In the genomic region with DNA sequence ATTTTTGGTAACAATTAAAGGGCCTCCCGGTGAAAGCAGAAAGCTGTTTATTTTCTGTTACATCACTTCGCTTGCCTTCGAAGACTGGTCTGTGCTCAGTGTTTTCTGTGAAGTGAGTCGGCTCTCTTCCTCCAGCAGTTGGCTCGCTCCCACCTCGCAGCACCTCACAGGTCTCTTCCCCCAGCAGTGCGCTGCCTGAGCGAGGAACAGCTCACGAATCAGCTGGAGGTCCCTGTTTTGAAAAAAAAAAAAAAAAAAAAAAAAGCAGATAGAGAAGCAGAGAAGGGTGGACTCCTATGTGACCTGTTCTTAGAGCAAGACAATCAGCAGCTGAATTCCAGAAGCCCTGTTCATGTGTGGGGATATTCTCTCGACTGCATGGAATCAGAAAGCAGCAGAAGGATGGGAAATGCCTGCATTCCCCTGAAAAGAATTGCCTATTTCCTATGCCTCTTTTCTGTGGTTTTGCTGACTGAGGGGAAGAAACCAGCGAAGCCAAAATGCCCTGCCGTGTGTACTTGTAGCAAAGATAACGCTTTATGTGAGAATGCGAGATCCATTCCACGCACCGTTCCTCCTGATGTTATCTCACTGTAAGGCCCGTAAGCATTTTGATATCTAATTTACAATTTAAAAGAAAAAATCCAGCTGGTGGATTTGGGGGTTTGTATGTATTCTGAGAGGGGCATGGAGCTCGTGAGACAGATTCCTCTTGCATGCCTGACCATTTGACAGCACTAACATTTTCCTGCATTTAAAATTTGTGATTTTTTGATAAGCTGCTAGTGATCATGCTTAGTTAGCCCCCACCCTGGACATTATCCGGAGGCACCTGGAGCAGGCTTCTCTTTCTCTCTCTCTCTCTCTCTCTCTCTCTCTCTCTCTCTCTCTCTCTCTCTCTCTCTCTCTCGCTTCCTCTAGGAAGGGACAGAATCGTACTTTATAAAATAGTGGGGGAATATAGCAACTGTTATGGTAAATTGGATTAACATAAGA, we compare ENCODE assay signal across 9 mouse cellular contexts. TPM values are rescaled to one million over a fixed set of nuclear protein-coding genes. Genes with fewer than 3 reads are reported as not detected.
DNase-seq lines count a peak whose midpoint lies in the region; ATAC-seq lines count a peak whose summit lies in the region.
"Had no signal": no experiment of that assay in that cellular context is flagged by ENCODE, and none has a peak within 500 bp of the region (broad histone marks: within the 10 kb centered on the region; RNA-seq: fewer than 3 reads in every experiment).

A gene (plus strand): TSS at position 32 of the 996 bp plus-strand sequence.

- H3K27me3 ChIP-seq in lung, embryonic 16.5 days (ENCODE audit: control insufficient read depth, insufficient read depth, low read depth, low read length) = no peaks in the 10 kb centered on the region; the same call in 1 of the 2 replicates
- H3K27me3 ChIP-seq in hindbrain, embryonic 14.5 days (ENCODE audit: control insufficient read depth, insufficient read depth, low read length) = no peaks in the 10 kb centered on the region
- peaks cover 10% of the 10 kb centered on the region; the same call in 1 of the 2 replicates for H3K27me3 ChIP-seq in midbrain, embryonic 12.5 days

- ATAC-seq in lung, embryonic 16.5 days (ENCODE audit: low read depth) = no peak
- ATAC-seq in hindbrain, embryonic 14.5 days (ENCODE audit: low FRiP score) = peak; percentile 77
- ATAC-seq in midbrain, embryonic 12.5 days (ENCODE audit: low FRiP score, low read depth) = no peak

- H3K4me1 ChIP-seq in lung, embryonic 16.5 days (replicated peaks; ENCODE audit: control insufficient read depth, insufficient read depth, low read length) = no peaks in the 10 kb centered on the region; the same call in 1 of the 2 replicates
- peaks cover 11% of the 10 kb centered on the region for H3K4me1 ChIP-seq in hindbrain, embryonic 14.5 days (replicated peaks; ENCODE audit: control insufficient read depth, insufficient read depth, low read length)
- peaks cover 23% of the 10 kb centered on the region for H3K4me1 ChIP-seq in midbrain, embryonic 12.5 days

- H3K4me2 ChIP-seq in lung, embryonic 16.5 days (ENCODE audit: low read depth, low read length) = peak within 1 kb of the TSS; percentile 27
- peak within 1 kb of the TSS; percentile 57 for H3K4me2 ChIP-seq in hindbrain, embryonic 14.5 days (replicated peaks)
- H3K4me2 ChIP-seq in midbrain, embryonic 12.5 days (replicated peaks) = peak within 1 kb of the TSS; percentile 48

- H3K9ac ChIP-seq in lung, embryonic 16.5 days (ENCODE audit: low read length) = no peak within 1 kb of the TSS
- peak within 1 kb of the TSS; percentile 64 for H3K9ac ChIP-seq in hindbrain, embryonic 14.5 days
- H3K9ac ChIP-seq in midbrain, embryonic 12.5 days (replicated peaks) = peak within 1 kb of the TSS; percentile 31; the same call in 1 of the 2 replicates

- H3K9me3 ChIP-seq in lung, embryonic 16.5 days (ENCODE audit: control insufficient read depth, low read length) = no peaks in the 10 kb centered on the region
- no peaks in the 10 kb centered on the region for H3K9me3 ChIP-seq in hindbrain, embryonic 14.5 days (ENCODE audit: control insufficient read depth, low read length)
- H3K9me3 ChIP-seq in midbrain, embryonic 12.5 days = no peaks in the 10 kb centered on the region

- 21% methylated on average over 21 of the region's 21 CpGs for WGBS in lung, embryonic 16.5 days
- WGBS in hindbrain, embryonic 14.5 days = 20% methylated on average over 21 of the region's 21 CpGs
- WGBS in midbrain, embryonic 12.5 days = 17% methylated on average over 21 of the region's 21 CpGs

- no peaks in the 10 kb centered on the region for H3K36me3 ChIP-seq in lung, embryonic 16.5 days (ENCODE audit: control insufficient read depth, insufficient read depth, low read length)
- no peaks in the 10 kb centered on the region for H3K36me3 ChIP-seq in hindbrain, embryonic 14.5 days (replicated peaks; ENCODE audit: control insufficient read depth, insufficient read depth)
- H3K36me3 ChIP-seq in midbrain, embryonic 12.5 days = no peaks in the 10 kb centered on the region

- no peak for DNase-seq in lung, postnatal 4 days
- DNase-seq in cerebellum, postnatal 36 days = peak; percentile 72 to 75
- peak; percentile 54 for DNase-seq in hindbrain, embryonic 14.5 days (ENCODE audit: low spot score)
- DNase-seq in ovary, adult 18-20 months (ENCODE audit: low spot score) = no peak
- no peak for DNase-seq in kidney, adult 8-10 months
- no peak for DNase-seq in c-Kit-positive CD71-positive TER-119-positive erythroid progenitor cells, embryonic 14.5 days (ENCODE audit: low spot score)

- H3K27ac ChIP-seq in lung, embryonic 16.5 days (ENCODE audit: low read length) = no peak within 1 kb of the TSS
- peak within 1 kb of the TSS; percentile 93 for H3K27ac ChIP-seq in hindbrain, embryonic 14.5 days
- H3K27ac ChIP-seq in midbrain, embryonic 12.5 days (replicated peaks) = peak within 1 kb of the TSS; percentile 42; the same call in 1 of the 2 replicates

- H3K4me3 ChIP-seq in lung, embryonic 16.5 days (ENCODE audit: low read length) = no peak within 1 kb of the TSS
- H3K4me3 ChIP-seq in hindbrain, embryonic 14.5 days (replicated peaks; ENCODE audit: low read length) = peak within 1 kb of the TSS; percentile 34
- peak within 1 kb of the TSS; percentile 29 for H3K4me3 ChIP-seq in midbrain, embryonic 12.5 days
- H3K4me3 ChIP-seq: myocyte had no signal

RNA-seq across cellular contexts. Expression of the gene that starts here (rescaled TPM):
- 0.21 and 0.28 TPM in 2 replicates for polyA plus RNA-seq in lung, embryonic 16.5 days (2015; fragmentation: Nextera tagmentation; extraction: Ambion mirVana)
- 22.2 TPM in 2 replicates for polyA plus RNA-seq in hindbrain, embryonic 14.5 days (2014; fragmentation: Nextera tagmentation; extraction: Ambion mirVana)
- polyA plus RNA-seq in midbrain, embryonic 12.5 days (2016; fragmentation: Nextera tagmentation; extraction: Ambion mirVana) = 3.6 and 4.1 TPM in 2 replicates
- polyA plus RNA-seq: myocyte had no signal

Comparison
In these comparisons a context has a peak if more than half of its experiments do, and no peak if none do; other contexts are left out.
1. DNase-seq: peak in cerebellum, postnatal 36 days (2 of 2) and hindbrain, embryonic 14.5 days (single experiment); none in lung, postnatal 4 days (0 of 2), ovary, adult 18-20 months (single experiment), kidney, adult 8-10 months (0 of 2) and c-Kit-positive CD71-positive TER-119-positive erythroid progenitor cells, embryonic 14.5 days (single experiment).
2. Peak in every context shown above with its lines, with median percentiles within 50 percentile points of each other: H3K4me2 ChIP-seq.